Mouse (Mus musculus) heart, embryonic 10.5 days (tissue): ENCODE data around the gene Morn4. TPM values are rescaled to one million over a fixed set of nuclear protein-coding genes. Genes with fewer than 3 reads are reported as not detected.

ENCODE experiments used
- DNase-seq: peaks from one replicate; pipeline ENCODE4 v3.0.0-alpha.2; 2017; ENCODE audit warnings: low spot score
- H3K27ac ChIP-seq: fragments of 300-500 bp; sonication (generic); 2 replicates; pipeline ENCODE4 v1.5.1; 2016; ENCODE audit warnings: mild to moderate bottlenecking
- H3K27me3 ChIP-seq: fragments of 300-500 bp; sonication (generic); 2 replicates; pipeline ENCODE4 v1.6.1; 2016; ENCODE audit warnings: mild to moderate bottlenecking; ENCODE audit not compliant: poor library complexity, insufficient read depth, severe bottlenecking
- H3K36me3 ChIP-seq: fragments of 300-500 bp; sonication (generic); 2 replicates; pipeline ENCODE4 v1.6.1; 2016; ENCODE audit warnings: mild to moderate bottlenecking, moderate library complexity
- H3K4me1 ChIP-seq: fragments of 300-500 bp; sonication (generic); 2 replicates; pipeline ENCODE4 v1.6.1; 2016; ENCODE audit warnings: mild to moderate bottlenecking
- H3K4me3 ChIP-seq: fragments of 300-500 bp; sonication (generic); 2 replicates; pipeline ENCODE4 v1.5.1; 2016; ENCODE audit warnings: mild to moderate bottlenecking, moderate library complexity
- H3K9me3 ChIP-seq: fragments of 300-500 bp; sonication (generic); 2 replicates; pipeline ENCODE4 v1.6.1; 2016; ENCODE audit warnings: mild to moderate bottlenecking, moderate library complexity
- WGBS: fragments of 180-500 bp; shearing (Covaris S2); methylation state at CpG from one replicate; pipeline ENCODE4 v1.1.7; 2016; 5-methylcytosine and 5-hydroxymethylcytosine counted together
- polyA plus RNA-seq: library from polyadenylated mRNA; unstranded; fragments of >200 nt; fragmentation: Nextera tagmentation; extraction: Ambion mirVana; gene quantifications from 2 replicates; pipeline ENCODE4 v1.2.1, GENCODE M21; 2016

The Morn4 gene
- polyA plus RNA-seq, 1 experiment from 2014 or later = 22.0 TPM

GRCm38 (mm10) chr19:42033611-42034010 is 52.5 kb downstream of the Morn4 start:
- H3K36me3 ChIP-seq = peaks cover 18% of the 10 kb centered on the region
- WGBS = 81% methylated on average over 14 of the region's 14 CpGs
- no peak for DNase-seq

GRCm38 (mm10) chr19:42031112-42031511 is 55.0 kb downstream of the Morn4 start:
- Histone ChIP-seq H3K27ac (no peak overlapping the region), H3K4me1 (peaks cover 22% of the 10 kb centered on the region), H3K36me3 (peaks cover 18% of the 10 kb centered on the region), H3K4me3 (no peak overlapping the region), H3K27me3 (no peaks in the 10 kb centered on the region), H3K9me3 (no peaks in the 10 kb centered on the region)
- WGBS = 83% methylated on average over 5 of the region's 5 CpGs
- DNase-seq = no peak

More at GRCm38 (mm10) chr19:42033611-42034010, 52.5 kb downstream of the Morn4 start:
- Histone ChIP-seq H3K9me3 (no peaks in the 10 kb centered on the region), H3K27me3 (no peaks in the 10 kb centered on the region), H3K4me1 (peaks cover 30% of the 10 kb centered on the region), H3K27ac (peak overlapping the region; percentile 44; the same call in 1 of the 2 replicates), H3K4me3 (no peak overlapping the region)

DNA sequence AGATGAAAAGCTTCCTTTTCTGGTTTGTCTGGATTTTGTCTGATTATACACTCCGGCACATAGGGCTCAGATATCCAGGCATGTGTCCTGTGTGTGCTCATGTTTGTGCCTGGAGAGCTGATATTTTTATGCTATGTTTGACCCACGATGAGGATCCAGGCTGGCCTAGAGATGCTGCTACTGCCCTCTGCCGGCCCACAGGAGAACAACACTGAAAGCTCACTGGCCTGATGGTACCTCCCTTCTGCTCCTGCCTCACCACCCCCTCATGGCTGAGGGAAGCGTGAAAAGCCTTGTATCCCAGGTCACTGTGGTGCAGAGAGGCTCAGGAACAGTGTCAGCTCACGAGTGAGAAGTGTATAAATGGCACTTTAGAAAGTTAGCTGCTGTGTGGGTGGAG is 60.0 kb downstream of the Morn4 start:
- Histone ChIP-seq H3K27ac (no peak overlapping the region), H3K27me3 (no peaks in the 10 kb centered on the region), H3K4me3 (no peak overlapping the region), H3K9me3 (no peaks in the 10 kb centered on the region), H3K4me1 (peaks cover 26% of the 10 kb centered on the region), H3K36me3 (no peaks in the 10 kb centered on the region)
- peak; percentile 89 for DNase-seq
- WGBS = 5% methylated on average over 5 of the region's 5 CpGs

Other genes with a start within 250 kb of the Morn4 start
- 1.6 and 4.0 TPM in 2 replicates for gene Frat2, start 238.2 kb downstream of the Morn4 start, polyA plus RNA-seq
- gene Rrp12, start 190.2 kb downstream of the Morn4 start, polyA plus RNA-seq = 25.1 and 25.8 TPM in 2 replicates
- 1,222 and 1,272 TPM in 2 replicates for gene Pgam1, start 174.4 kb downstream of the Morn4 start, polyA plus RNA-seq
- 60.1 and 78.1 TPM in 2 replicates for gene Exosc1, start 152.9 kb downstream of the Morn4 start, polyA plus RNA-seq
- gene Zdhhc16, start 152.9 kb downstream of the Morn4 start, polyA plus RNA-seq = 73.4 and 78.9 TPM in 2 replicates
- 25.4 and 27.0 TPM in 2 replicates for gene Mms19, start 105.2 kb downstream of the Morn4 start, polyA plus RNA-seq
- 12.4 and 14.0 TPM in 2 replicates for gene Ubtd1, start 104.6 kb downstream of the Morn4 start, polyA plus RNA-seq
- not detected in 2 replicates for gene Ankrd2, start 50.4 kb downstream of the Morn4 start, polyA plus RNA-seq
- 0.85 and 1.6 TPM in 2 replicates for gene Hoga1, start 40.7 kb downstream of the Morn4 start, polyA plus RNA-seq
- 0.15 TPM in 1 of 2 replicates, not detected in the other for gene 4933411K16Rik, start 34.1 kb downstream of the Morn4 start, polyA plus RNA-seq
- gene Pi4k2a, start 4.1 kb upstream of the Morn4 start, polyA plus RNA-seq = 18.9 and 23.1 TPM in 2 replicates
- 29.0 and 32.7 TPM in 2 replicates for gene Avpi1, start 42.7 kb upstream of the Morn4 start, polyA plus RNA-seq
- 6.5 and 8.1 TPM in 2 replicates for gene Marveld1, start 61.0 kb upstream of the Morn4 start, polyA plus RNA-seq
- gene Zfyve27, start 77.6 kb upstream of the Morn4 start, polyA plus RNA-seq = 23.9 and 27.8 TPM in 2 replicates
- 7.9 and 18.6 TPM in 2 replicates for gene Sfrp5, start 115.9 kb upstream of the Morn4 start, polyA plus RNA-seq
- gene Golga7b, start 161.2 kb upstream of the Morn4 start, polyA plus RNA-seq = 0.06 and 0.11 TPM in 2 replicates